Mouse (Mus musculus): ENCODE results near the gene Pip5k1c.
A peak's percentile ranks its signal among the peaks of the same experiment; 100 is the strongest.

Pip5k1c gene

DNA sequence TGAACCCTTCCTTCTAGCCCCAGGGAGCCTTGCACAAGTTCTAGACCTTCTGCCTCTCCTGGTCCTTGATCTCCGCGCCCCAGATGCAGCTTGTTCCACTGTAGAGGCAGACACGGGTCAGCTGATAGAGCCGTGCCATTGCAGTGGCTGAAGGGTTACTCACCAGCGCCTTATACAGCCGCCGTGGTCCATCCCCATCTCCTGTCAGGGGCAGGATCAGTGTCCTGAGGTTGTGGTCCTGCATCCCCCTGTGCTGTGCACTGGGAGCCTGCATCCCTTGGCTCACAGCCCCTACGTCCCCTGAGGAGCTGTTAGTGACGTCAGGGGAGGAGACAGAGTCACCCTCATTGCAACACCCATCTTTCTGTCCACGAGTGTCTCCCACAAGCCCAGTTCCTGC, 10.5 kb downstream of the Pip5k1c start:
- DNase-seq = no peak

DNA sequence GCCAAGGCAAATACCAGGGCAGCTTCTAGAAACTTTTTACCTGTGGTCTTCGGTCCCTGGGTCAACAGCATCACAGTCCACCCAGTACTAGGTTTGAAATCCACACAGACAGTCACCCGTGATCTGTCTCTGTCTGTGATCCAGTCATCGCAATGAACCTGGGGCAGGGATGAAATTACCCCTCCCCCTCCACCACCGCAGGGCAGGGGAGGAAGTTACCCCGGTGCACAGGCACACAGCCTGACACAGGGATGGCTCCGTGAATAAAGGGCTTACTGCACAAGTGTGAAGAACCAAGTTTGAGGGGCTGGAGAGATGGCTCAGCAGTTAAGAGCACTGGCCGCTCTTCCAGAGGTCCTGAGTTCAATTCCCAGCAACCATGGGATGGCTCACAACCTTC, 11.0 kb downstream of the Pip5k1c start:
- DNase-seq = no peak

- DNase-seq = peak; percentile 71 to 83
Measured at GRCm38 (mm10) chr10:81304597-81305238, 12.0 kb downstream of the Pip5k1c start.

- DNase-seq = no peak
Measured at GRCm38 (mm10) chr10:81305663-81306062, 12.9 kb downstream of the Pip5k1c start.

DNA sequence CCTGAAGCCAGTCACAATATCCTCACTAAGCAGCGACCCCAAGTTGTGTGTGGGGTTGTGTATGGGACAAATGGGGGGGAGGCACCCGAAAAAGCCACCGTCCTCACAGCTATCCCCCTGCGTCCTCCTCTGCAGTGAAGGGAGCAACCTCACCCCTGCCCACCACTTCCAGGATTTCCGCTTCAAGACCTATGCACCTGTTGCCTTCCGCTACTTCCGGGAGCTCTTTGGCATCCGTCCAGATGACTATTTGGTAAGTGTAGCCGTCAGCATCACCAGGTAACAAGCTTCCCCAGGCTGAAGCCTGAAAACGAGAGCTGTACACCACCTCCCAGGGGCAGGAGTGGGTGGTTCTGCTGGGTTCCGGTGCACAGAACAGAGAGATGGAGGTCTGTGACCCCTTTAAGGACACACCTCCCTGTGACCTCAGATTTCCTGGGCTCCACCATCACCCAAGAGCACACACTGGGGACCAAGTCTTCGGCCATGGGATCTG, 13.5 kb downstream of the Pip5k1c start:
- no peak for DNase-seq

DNA sequence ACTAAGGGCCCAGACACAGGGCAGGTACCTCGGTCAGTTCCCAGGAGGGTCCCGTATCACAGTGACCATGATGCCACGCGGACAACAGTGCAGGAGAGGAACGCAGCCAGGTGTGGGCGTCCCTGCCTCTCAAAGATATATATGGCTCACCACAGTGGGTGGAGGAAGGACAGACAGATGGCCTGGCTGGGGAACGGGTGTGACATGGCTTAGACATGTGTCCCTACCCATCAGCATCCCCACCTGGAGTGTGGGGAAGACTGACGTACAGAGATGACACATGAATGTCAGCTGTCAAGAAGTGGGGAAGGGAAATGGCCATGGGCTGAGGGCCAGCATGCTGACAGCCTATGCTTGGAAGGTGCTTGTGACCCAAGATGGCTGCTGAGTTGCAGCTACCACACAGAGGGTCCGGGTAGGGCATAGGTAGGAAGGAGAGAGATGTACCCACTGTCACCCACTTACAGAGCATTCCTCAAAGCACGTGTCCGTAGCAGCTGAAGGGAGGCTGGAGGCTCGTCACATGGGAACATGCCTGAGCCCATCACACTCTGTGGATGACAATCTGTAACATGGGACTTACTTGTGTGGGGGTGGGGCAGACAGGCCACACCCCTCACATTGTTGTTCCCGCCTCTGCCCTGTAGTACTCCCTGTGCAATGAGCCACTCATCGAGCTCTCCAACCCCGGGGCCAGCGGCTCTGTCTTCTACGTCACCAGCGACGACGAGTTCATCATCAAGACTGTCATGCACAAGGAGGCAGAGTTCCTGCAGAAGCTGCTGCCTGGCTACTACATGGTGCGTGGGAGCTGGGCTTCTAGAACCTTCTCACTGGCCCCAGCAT, 14.3 kb downstream of the Pip5k1c start:
- no peak for DNase-seq

DNA sequence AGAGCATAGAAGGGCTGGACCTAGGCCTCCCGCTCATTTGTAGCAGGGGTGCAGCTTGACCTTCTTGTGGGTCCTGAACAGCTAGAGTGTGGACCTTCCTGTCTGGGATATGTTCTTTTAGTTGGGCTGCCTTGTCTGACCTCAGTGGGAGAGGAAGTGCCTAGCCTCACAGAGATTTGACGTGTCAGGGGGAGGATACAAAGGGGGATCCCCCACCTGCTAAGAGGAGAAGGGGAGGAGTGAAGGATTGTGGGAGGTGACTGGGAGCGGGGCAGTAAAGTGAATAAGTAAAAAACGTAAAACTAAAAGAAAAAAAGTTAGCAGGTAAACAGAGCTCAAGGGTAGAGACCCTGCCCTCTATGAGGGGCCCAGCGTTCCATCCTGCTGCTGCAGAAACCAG, 16.8 kb downstream of the Pip5k1c start:
- DNase-seq = no peak

- DNase-seq = no peak
Measured at GRCm38 (mm10) chr10:81313581-81313980, 20.8 kb downstream of the Pip5k1c start.

- no peak for DNase-seq
Measured at GRCm38 (mm10) chr10:81314201-81314600, 21.4 kb downstream of the Pip5k1c start.

- DNase-seq = no peak
Measured at GRCm38 (mm10) chr10:81315587-81315986, 22.8 kb downstream of the Pip5k1c start.

GRCm38 (mm10) chr10:81316338-81317060, 23.7 kb downstream of the Pip5k1c start:
- DNase-seq = peak; percentile 59 to 69

DNA sequence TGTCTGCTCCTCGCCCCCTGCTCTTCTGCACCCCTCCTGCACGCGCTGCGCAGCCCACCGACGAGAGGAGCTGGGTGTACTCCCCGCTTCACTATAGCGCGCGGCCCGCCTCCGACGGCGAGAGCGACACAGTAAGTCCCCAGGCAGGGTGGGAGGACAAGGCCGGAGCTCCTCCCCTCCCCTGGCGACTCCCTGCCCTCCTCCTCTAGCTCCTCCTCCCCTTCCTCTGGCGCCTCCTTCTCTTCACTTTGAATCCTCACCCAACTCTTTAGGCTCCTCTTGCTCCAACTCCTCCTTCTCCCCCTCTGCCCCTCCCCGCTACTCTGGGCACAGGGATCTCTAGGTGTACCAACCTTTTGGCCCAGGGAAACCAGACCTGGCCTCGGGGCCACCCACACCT, 24.5 kb downstream of the Pip5k1c start:
- peak; percentile 80 to 87 for DNase-seq

GRCm38 (mm10) chr10:81318589-81319329, 26.0 kb downstream of the Pip5k1c start:
- DNase-seq = peak; percentile 47 to 63

GRCm38 (mm10) chr10:81319330-81319699, 26.6 kb downstream of the Pip5k1c start:
- DNase-seq = peak in 1 of 2 experiments; percentile 48

DNA sequence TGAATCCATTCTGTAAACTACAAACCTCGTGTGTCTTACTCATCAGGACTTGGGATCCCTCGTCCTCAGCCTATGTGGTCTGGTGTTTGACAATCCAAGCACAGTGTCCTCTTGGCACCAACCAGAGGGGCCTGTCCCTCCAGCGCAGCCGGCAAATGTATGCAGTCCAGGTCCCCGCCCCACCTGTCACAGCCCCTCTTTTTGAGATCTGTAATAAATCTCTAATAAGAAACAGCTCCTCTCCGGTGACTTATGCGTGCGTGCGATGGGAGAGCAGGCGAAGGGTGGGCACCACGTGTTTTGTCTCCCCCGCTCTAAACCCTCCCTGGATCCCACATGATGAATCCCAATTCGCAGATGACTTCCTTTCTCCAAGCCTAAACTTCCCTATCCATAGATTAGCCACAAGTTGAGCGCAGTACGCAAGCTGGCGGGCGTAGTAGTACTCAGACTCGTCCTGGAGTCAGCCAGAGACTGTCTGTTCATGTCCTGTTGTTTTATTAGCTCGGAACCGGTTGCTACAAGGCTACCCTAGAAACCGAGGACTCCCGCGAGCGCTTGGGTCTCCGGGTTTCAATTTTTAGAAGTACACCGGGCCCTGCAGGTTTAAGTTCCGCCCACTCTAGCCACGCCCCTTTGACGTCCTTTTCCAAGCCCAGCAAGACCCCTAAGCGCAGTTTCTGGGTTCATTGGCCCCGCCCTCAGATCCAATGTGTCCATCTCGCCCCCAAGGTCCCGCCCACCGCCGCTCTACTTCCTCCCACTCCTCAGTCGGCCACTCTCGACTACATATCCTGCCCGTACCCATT, 27.2 kb downstream of the Pip5k1c start:
- DNase-seq = no peak

DNA sequence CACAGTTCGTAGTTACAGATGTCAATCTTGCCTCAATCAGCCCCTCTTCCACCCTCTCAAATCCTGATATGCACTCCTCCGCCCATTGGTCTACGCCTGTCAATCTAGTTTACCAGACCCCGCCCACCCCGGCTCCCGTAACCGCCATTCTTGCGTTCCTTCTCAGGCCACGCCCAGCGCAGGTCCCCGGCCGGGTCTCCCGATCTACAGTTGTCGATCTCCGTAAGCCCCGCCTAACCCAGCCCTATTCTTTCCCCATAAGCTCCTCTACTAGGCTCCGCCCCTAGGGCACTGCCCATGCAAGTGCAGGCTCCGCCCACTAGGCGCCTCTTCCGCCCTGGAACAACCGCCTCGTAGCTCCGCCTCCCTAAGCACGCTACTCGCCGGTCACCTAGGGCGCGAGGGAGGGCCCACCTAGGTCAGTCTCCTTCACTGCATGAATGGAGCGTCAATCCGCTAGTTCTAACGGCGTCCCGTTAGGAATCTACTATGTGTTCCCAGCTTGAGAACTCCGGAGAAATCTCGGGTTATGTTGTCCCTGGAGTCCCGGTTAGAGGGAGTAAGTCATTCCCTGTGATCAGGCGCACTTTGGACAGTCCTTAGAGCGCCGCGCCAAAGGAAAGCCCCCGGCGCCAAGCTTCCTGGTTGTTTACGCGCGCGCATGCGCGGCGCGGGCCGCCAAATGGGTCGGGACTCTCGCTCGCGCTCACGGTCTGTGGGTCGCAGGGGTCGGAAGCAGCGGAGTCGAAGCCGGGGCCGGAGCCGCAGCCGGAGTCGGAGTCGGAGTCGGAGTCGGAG, 28.0 kb downstream of the Pip5k1c start, which contains the start of gene Cactin:
Gene Cactin, plus strand, starts transcription at position 554 of the 798 bp plus-strand sequence.
- DNase-seq = peak; percentile 100

DNA sequence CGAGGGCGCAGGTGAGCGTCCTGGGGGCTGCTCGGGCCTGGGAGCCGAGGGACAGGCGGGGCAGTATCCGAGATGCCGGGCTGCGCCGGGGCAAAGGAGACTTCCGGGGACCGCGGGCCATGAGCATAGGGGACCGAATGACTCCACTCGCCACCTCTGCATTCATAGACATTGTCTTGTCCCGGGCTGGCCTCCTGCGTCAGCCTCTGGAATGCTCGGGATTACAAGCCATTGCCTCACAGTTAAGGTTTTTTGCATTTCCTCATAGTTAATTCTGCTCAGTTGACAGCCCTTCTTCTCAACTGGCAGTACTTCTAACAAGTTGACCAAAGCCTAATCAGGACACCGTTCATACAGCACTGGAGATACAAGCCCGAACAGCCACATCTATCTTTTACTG, 28.7 kb downstream of the Pip5k1c start:
- no peak for DNase-seq

DNA sequence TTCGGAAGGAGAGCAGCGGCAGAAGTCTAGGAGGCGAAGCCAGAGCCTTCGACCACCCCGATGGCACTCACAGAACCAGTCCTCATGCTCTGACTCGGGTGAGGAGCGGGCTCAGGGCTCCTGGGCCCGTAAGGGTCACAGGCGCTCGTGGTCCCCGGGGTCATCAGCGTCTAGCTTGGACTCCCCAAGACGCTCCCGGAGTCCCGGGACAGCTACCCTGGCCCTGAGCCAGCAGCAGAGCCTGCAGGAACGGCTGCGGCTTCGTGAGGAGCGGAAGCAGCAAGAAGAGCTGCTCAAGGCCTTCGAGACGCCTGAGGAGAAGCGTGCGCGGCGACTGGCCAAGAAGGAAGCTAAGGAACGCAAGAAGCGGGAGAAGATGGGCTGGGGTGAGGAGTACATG, 29.7 kb downstream of the Pip5k1c start:
- no peak for DNase-seq

DNA sequence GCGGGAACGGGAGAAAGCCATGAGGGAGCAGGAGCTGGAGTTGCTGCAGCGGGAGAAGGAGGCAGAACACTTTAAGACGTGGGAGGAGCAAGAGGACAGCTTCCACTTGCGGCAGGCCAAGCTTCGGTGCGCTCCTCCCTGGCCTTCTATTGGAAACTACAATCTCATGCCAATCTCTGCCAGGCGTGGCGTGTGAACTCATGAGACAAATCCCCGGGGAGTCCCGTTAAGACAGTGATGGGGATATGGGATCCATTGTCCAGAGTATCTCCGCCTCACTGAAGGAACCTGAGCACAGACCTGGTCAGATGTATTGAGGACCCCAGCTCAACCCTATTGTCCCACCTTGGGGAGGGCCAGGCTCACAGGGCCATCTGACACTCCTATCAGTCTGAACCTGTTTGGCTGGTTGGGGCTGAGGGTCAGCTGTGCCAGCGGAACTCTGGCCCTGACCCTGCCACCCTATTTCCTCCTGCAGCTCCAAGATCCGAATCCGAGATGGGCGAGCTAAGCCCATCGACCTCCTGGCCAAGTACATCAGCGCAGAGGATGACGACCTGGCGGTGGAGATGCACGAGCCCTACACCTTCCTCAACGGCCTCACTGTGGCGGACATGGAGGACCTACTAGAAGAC, 30.5 kb downstream of the Pip5k1c start:
- no peak for DNase-seq

DNA sequence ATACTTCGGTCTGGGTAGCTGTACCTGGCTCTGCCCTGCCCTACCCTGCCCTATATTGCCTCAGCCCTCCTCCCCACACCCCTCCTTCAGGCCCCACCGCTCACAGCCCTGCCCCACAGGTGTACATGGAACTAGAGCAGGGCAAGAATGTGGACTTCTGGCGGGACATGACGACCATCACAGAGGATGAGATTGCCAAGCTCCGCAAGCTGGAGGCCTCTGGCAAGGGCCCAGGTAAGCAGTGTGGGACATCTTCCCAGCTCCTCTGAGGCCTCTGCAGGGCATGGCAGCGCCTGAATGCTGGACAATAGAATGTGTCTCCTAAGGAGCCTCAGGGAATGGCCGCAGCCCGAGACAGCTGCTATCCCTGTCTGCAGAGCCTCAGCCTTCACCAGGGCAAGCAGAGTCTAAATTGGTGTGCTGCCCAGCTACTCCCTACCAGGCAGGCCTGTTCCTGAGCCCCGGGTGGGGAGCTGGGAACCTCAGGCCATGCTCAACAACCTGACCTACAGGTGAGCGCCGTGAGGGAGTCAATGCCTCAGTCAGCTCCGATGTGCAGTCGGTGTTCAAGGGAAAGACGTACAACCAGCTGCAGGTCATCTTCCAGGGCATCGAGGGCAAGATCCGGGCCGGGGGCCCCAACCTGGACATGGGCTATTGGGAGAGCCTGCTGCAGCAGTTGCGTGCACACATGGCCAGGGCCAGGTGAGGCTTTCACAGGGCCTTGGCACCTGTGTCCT, 31.2 kb downstream of the Pip5k1c start:
- DNase-seq = no peak
